Mouse (Mus musculus): ENCODE results near the gene Aldh1a1. TPM values are rescaled to one million over a fixed set of nuclear protein-coding genes. Genes with fewer than 3 reads are reported as not detected.
"Not testable (repeated sequence)": the region's sequence is repeated elsewhere in the genome, so short reads cannot be mapped to it uniquely, and the experiment has no call there.

Gene Aldh1a1
- polyA plus RNA-seq, 1 experiment from 2014 or later, result 0.32 TPM

DNA sequence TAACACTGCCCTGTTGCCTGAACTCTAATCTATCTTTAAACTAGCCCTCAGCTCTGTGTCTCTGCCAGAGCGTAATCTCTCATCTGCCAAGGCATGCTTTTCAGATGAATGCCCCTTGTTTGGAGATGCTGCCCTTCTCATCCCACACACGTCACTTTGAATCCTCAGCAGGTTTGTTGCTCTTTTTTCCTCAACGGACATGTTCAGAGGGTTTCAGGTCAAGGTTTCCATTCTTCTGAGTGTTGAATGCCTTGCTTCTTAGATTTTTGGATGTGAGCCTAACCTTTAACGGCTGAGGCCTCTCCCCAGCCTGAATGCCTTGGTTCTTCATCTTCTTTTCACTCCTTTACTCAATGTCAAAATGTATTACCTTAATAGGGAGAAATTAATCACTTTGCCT is 16.1 kb downstream of the Aldh1a1 start:
- H3K4me3 ChIP-seq (ENCODE audit: low read depth, low read length), result no peak overlapping the region
- no peaks in the 10 kb centered on the region for H3K9me3 ChIP-seq (ENCODE audit: control insufficient read depth, low read length)
- DNase-seq (ENCODE audit: low spot score), result no peak
- H3K27me3 ChIP-seq (ENCODE audit: control insufficient read depth, insufficient read depth, low read length), result no peaks in the 10 kb centered on the region
- 41% methylated on average over 4 of the region's 4 CpGs for WGBS
- H3K4me1 ChIP-seq (replicated peaks; ENCODE audit: control insufficient read depth, insufficient read depth, low read length), result no peaks in the 10 kb centered on the region
- no peak overlapping the region for H3K27ac ChIP-seq (ENCODE audit: low read depth, low read length)
- ATAC-seq (replicated peaks; ENCODE audit: low FRiP score), result no peak
- H3K9ac ChIP-seq (ENCODE audit: low read length), result no peak overlapping the region
- H3K4me2 ChIP-seq (ENCODE audit: low read depth, low read length, severe bottlenecking), result no peak overlapping the region
- H3K36me3 ChIP-seq (ENCODE audit: control insufficient read depth, insufficient read depth, low read length), result no peaks in the 10 kb centered on the region

DNA sequence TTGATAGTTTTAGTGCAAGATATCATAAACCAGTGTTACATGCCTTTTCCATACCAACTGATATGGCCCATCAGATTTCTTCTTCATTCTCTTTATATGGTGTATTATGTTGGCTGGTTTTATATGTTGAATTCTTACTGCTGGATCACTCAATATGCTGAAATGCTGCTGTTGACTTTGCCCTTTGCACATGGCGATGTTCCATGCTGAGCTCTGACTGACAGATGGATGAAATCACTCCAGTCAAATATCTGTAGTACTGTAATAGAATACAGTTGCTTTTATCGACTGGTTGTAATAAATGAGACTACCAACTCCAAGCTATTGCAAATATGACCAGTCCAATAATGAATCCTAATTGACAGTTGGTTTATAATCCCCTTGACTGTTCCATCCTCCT is 19.5 kb downstream of the Aldh1a1 start:
- WGBS, result 90% methylated on average over 2 of the region's 2 CpGs
- no peaks in the 10 kb centered on the region for H3K27me3 ChIP-seq (ENCODE audit: control insufficient read depth, insufficient read depth, low read length)
- no peak overlapping the region for H3K9ac ChIP-seq (ENCODE audit: low read length)
- no peak overlapping the region for H3K4me2 ChIP-seq (ENCODE audit: low read depth, low read length, severe bottlenecking)
- H3K9me3 ChIP-seq (ENCODE audit: control insufficient read depth, low read length), result no peaks in the 10 kb centered on the region
- DNase-seq (ENCODE audit: low spot score), result no peak
- H3K27ac ChIP-seq (ENCODE audit: low read depth, low read length), result no peak overlapping the region
- H3K36me3 ChIP-seq (ENCODE audit: control insufficient read depth, insufficient read depth, low read length), result no peaks in the 10 kb centered on the region
- no peaks in the 10 kb centered on the region for H3K4me1 ChIP-seq (replicated peaks; ENCODE audit: control insufficient read depth, insufficient read depth, low read length)
- no peak overlapping the region for H3K4me3 ChIP-seq (ENCODE audit: low read depth, low read length)
- ATAC-seq (replicated peaks; ENCODE audit: low FRiP score), result no peak

DNA sequence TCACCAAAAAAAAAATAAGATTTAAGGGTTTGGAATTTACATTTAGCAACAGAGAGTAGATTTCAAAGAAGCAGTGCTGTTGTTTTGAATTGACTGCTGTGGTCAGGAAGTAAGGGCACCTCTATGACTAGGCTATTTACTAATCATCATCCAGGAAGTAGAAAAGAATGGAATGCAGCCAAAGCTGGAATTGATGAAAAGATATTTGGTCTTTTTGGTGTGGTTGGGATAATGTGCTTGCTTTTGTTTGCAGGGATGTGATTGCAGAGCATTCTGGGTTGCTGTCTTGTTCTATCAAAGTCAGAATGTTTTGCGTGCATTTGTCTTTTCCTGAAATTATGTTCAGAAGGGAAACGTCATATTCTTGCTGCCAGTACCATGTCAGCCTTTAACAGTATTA is 20.7 kb downstream of the Aldh1a1 start:
- Histone ChIP-seq H3K4me1 (replicated peaks; ENCODE audit: control insufficient read depth, insufficient read depth, low read length) (no peaks in the 10 kb centered on the region), H3K9me3 (ENCODE audit: control insufficient read depth, low read length) (no peaks in the 10 kb centered on the region), H3K4me3 (ENCODE audit: low read depth, low read length) (no peak overlapping the region), H3K27ac (ENCODE audit: low read depth, low read length) (no peak overlapping the region), H3K27me3 (ENCODE audit: control insufficient read depth, insufficient read depth, low read length) (no peaks in the 10 kb centered on the region), H3K9ac (ENCODE audit: low read length) (no peak overlapping the region), H3K36me3 (ENCODE audit: control insufficient read depth, insufficient read depth, low read length) (no peaks in the 10 kb centered on the region), H3K4me2 (ENCODE audit: low read depth, low read length, severe bottlenecking) (no peak overlapping the region)
- 92% methylated on average over 2 of the region's 2 CpGs for WGBS
- DNase-seq (ENCODE audit: low spot score), result no peak
- no peak for ATAC-seq (replicated peaks; ENCODE audit: low FRiP score)

DNA sequence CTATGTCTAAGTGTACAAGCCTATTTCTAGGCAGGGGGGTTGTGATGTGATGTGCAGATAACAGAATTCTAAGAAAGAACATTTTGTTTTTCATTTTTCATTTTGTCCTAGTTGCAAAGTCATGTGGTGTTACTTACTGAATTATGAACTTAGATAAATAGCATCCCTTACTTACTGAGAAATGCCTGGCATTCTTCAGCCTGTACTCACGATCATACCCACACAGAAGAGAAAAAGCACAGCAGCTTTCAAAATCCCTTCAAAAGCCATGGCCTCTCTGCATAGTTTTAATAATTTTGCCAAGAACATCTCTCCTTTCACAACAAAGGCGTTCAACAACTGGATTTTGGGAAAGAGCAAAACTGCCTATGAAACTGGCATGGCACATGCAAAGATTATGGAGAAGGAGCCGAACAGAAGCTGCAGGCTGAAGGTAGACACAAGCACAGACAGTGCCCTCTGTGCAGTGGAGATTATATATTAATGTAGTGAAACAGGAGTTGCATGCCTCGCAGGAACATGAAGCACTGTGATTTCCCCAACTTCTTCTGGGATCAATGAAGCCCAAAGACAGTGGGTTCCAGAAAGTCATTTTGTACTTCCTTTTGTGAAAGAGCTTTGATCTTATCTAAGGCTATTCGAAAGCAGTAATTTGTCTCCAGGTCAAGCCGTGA is 21.3 kb downstream of the Aldh1a1 start:
- 76% methylated on average over 6 of the region's 6 CpGs for WGBS
- no peaks in the 10 kb centered on the region for H3K9me3 ChIP-seq (ENCODE audit: control insufficient read depth, low read length)
- no peaks in the 10 kb centered on the region for H3K36me3 ChIP-seq (ENCODE audit: control insufficient read depth, insufficient read depth, low read length)
- H3K27me3 ChIP-seq (ENCODE audit: control insufficient read depth, insufficient read depth, low read length), result no peaks in the 10 kb centered on the region
- H3K4me3 ChIP-seq (ENCODE audit: low read depth, low read length), result no peak overlapping the region
- H3K4me2 ChIP-seq (ENCODE audit: low read depth, low read length, severe bottlenecking), result no peak overlapping the region
- no peaks in the 10 kb centered on the region for H3K4me1 ChIP-seq (replicated peaks; ENCODE audit: control insufficient read depth, insufficient read depth, low read length)
- ATAC-seq (replicated peaks; ENCODE audit: low FRiP score), result no peak
- H3K27ac ChIP-seq (ENCODE audit: low read depth, low read length), result no peak overlapping the region
- H3K9ac ChIP-seq (ENCODE audit: low read length), result no peak overlapping the region
- no peak for DNase-seq (ENCODE audit: low spot score)

DNA sequence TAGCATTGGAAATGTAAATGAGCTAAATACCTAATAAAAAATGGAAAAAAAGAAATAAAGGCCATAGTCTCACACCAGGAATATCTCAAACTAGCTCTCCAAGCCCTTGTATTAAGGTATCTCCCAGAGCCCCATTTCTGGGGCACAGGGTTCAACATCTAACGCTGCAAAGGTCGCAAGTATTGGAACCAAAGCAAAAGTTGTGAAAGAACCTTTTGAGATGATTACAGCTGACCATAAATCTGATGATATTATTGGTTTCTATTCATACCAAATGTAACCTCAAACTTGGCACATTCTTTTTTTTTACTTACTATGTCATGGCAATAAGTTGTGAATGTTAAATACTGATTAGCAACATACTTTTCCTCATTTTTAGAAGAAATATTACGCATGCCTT is 24.0 kb downstream of the Aldh1a1 start:
- WGBS, result 92% methylated on average over 3 of the region's 3 CpGs
- Histone ChIP-seq H3K36me3 (ENCODE audit: control insufficient read depth, insufficient read depth, low read length) (no peaks in the 10 kb centered on the region), H3K27ac (ENCODE audit: low read depth, low read length) (no peak overlapping the region), H3K4me1 (replicated peaks; ENCODE audit: control insufficient read depth, insufficient read depth, low read length) (no peaks in the 10 kb centered on the region), H3K9ac (ENCODE audit: low read length) (no peak overlapping the region), H3K4me3 (ENCODE audit: low read depth, low read length) (no peak overlapping the region), H3K9me3 (ENCODE audit: control insufficient read depth, low read length) (no peaks in the 10 kb centered on the region), H3K27me3 (ENCODE audit: control insufficient read depth, insufficient read depth, low read length) (no peaks in the 10 kb centered on the region), H3K4me2 (ENCODE audit: low read depth, low read length, severe bottlenecking) (no peak overlapping the region)
- no peak for ATAC-seq (replicated peaks; ENCODE audit: low FRiP score)
- DNase-seq (ENCODE audit: low spot score), result no peak

DNA sequence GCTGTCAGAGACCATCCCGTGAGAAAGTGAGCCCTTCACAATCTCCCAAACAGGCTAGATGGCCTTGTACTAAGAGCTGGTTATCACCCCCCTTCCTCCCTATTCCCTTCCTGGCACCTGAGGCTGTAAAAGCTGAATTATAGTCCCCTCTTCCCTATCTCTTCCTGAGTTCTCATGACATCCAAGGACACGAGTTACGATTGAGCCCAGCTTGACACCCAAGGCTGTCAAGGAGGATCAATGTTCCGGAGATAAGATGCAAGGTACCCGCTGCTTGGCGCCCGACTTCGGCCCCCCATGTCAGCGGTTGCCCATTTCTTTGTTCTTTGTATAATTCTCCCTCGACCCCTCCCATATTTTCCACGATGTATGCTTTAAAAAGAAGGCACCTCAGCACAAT is 36.6 kb downstream of the Aldh1a1 start:
- not testable (repeated sequence) for H3K27me3 ChIP-seq (ENCODE audit: control insufficient read depth, insufficient read depth, low read length); H3K9me3 ChIP-seq (ENCODE audit: control insufficient read depth, low read length); ATAC-seq (replicated peaks; ENCODE audit: low FRiP score); H3K9ac ChIP-seq (ENCODE audit: low read length); H3K4me2 ChIP-seq (ENCODE audit: low read depth, low read length, severe bottlenecking); H3K4me1 ChIP-seq (replicated peaks; ENCODE audit: control insufficient read depth, insufficient read depth, low read length); H3K27ac ChIP-seq (ENCODE audit: low read depth, low read length); H3K36me3 ChIP-seq (ENCODE audit: control insufficient read depth, insufficient read depth, low read length); H3K4me3 ChIP-seq (ENCODE audit: low read depth, low read length); DNase-seq (ENCODE audit: low spot score)
- 93% methylated on average over 11 of the region's 11 CpGs for WGBS

DNA sequence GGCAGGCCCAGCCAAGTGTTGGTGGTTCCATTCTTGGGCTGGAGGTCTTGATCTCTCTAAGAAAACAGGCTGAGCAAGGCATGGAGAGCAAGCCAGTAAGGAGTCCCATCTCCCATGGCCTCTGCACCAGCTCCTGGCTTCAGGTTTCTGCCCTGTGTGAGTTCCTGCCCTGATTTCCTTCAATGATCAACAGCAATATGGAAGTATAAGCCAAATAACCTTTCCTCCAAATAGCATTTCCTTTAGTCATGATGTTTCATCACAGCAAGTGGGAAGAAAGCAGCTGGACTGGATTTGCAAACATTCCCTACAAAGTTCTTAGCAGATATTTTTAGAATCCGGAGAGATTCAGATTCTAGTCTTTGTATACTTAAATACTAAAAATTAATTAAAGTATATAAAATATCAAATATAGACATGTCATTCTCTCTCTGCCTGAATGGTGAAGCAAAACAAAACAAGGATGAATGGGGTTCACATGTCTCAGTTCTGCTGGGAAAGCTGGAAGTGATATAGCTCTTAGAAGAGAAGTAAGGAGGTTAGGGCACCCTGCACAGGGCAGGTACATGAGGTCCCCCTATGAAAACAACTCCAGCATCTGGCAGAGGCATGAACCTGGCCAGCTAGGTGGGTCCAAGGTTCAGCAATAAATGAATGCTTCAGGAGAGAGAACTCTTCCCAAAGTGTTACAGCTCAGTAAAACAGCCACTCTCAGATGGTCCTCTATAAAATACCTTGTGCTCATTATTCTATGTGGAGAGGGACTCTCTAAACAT is 37.6 kb downstream of the Aldh1a1 start:
- H3K27ac ChIP-seq (ENCODE audit: low read depth, low read length), result no peak overlapping the region
- DNase-seq (ENCODE audit: low spot score), result no peak
- no peaks in the 10 kb centered on the region for H3K27me3 ChIP-seq (ENCODE audit: control insufficient read depth, insufficient read depth, low read length)
- ATAC-seq (replicated peaks; ENCODE audit: low FRiP score), result no peak
- H3K9ac ChIP-seq (ENCODE audit: low read length), result no peak overlapping the region
- H3K4me2 ChIP-seq (ENCODE audit: low read depth, low read length, severe bottlenecking), result no peak overlapping the region
- 81% methylated on average over 1 of the region's 1 CpGs for WGBS
- H3K9me3 ChIP-seq (ENCODE audit: control insufficient read depth, low read length), result no peaks in the 10 kb centered on the region
- no peak overlapping the region for H3K4me3 ChIP-seq (ENCODE audit: low read depth, low read length)
- no peaks in the 10 kb centered on the region for H3K4me1 ChIP-seq (replicated peaks; ENCODE audit: control insufficient read depth, insufficient read depth, low read length)
- no peaks in the 10 kb centered on the region for H3K36me3 ChIP-seq (ENCODE audit: control insufficient read depth, insufficient read depth, low read length)

DNA sequence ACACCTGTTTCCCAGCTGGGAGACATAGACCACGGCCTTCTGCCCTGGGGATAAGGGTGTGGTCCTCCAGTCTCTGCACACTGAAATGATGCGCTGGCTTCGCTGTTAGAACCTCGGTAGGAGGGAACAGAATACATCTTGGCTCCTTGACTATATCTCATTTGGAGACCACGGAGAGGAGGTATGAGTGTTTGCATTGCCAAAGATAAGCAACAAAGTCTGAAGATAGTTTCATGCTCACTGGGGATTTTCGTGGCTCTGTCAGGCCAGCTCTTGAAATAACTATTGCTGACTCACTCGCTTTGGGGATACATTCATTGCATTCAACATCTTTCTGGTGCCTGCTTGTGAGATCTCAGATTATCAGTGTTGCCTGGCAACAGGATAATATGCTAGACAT is 44.0 kb downstream of the Aldh1a1 start:
- H3K9me3 ChIP-seq (ENCODE audit: control insufficient read depth, low read length), result no peaks in the 10 kb centered on the region
- DNase-seq (ENCODE audit: low spot score), result no peak
- no peak overlapping the region for H3K4me3 ChIP-seq (ENCODE audit: low read depth, low read length)
- no peak overlapping the region for H3K27ac ChIP-seq (ENCODE audit: low read depth, low read length)
- no peaks in the 10 kb centered on the region for H3K36me3 ChIP-seq (ENCODE audit: control insufficient read depth, insufficient read depth, low read length)
- H3K27me3 ChIP-seq (ENCODE audit: control insufficient read depth, insufficient read depth, low read length), result no peaks in the 10 kb centered on the region
- no peak overlapping the region for H3K9ac ChIP-seq (ENCODE audit: low read length)
- ATAC-seq (replicated peaks; ENCODE audit: low FRiP score), result no peak
- WGBS, result 87% methylated on average over 7 of the region's 7 CpGs
- H3K4me2 ChIP-seq (ENCODE audit: low read depth, low read length, severe bottlenecking), result no peak overlapping the region
- H3K4me1 ChIP-seq (replicated peaks; ENCODE audit: control insufficient read depth, insufficient read depth, low read length), result no peaks in the 10 kb centered on the region

DNA sequence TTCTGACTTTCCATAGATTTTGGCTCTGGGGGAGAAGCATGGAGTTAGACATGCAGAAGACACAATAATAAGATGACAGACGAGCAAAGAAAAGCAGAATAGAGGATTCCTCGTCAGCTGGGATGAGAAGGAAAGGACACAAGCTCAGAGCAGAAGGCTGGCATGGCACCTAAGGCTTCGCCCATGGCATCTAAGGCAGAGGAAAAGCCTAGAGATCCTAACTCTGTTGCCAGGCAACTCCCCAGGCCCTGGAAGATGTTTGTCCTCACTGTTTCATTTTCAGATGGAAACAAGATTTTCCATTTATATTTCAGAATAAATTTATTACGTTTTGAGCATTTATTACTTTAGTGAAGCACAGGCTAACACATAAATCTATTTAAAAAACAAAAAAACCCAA is 48.5 kb downstream of the Aldh1a1 start:
- Histone ChIP-seq H3K27me3 (ENCODE audit: control insufficient read depth, insufficient read depth, low read length) (no peaks in the 10 kb centered on the region), H3K9me3 (ENCODE audit: control insufficient read depth, low read length) (no peaks in the 10 kb centered on the region), H3K4me1 (replicated peaks; ENCODE audit: control insufficient read depth, insufficient read depth, low read length) (no peaks in the 10 kb centered on the region), H3K36me3 (ENCODE audit: control insufficient read depth, insufficient read depth, low read length) (no peaks in the 10 kb centered on the region), H3K4me3 (ENCODE audit: low read depth, low read length) (no peak overlapping the region), H3K27ac (ENCODE audit: low read depth, low read length) (no peak overlapping the region), H3K9ac (ENCODE audit: low read length) (no peak overlapping the region), H3K4me2 (ENCODE audit: low read depth, low read length, severe bottlenecking) (no peak overlapping the region)
- ATAC-seq (replicated peaks; ENCODE audit: low FRiP score), result no peak
- no peak for DNase-seq (ENCODE audit: low spot score)
- WGBS, result 77% methylated on average over 4 of the region's 4 CpGs

Measured in forebrain, embryonic 11.5 days (tissue).